Mouse (Mus musculus): ENCODE measurements around the gene Rxfp4. TPM values are rescaled to one million over a fixed set of nuclear protein-coding genes. Genes with fewer than 3 reads are reported as not detected.

Rxfp4 gene
- polyA plus RNA-seq, 1 experiment from 2014 or later, result not detected

GRCm38 (mm10) chr3:88685958-88686451 lies 33.1 kb upstream of the Rxfp4 start:
- H3K9me3 ChIP-seq (replicated peaks; ENCODE audit: control insufficient read depth, low read length), result no peaks in the 10 kb centered on the region; the same call in 1 of the 2 replicates
- peak; percentile 75 for DNase-seq (ENCODE audit: low spot score)
- H3K4me3 ChIP-seq (ENCODE audit: low read depth, low read length), result peak overlapping the region; percentile 88
- H3K9ac ChIP-seq (ENCODE audit: low read length), result peak overlapping the region; percentile 97
- H3K27me3 ChIP-seq (replicated peaks; ENCODE audit: control insufficient read depth, insufficient read depth, low read length), result no peaks in the 10 kb centered on the region
- peak; percentile 71 for ATAC-seq
- peaks cover 14% of the 10 kb centered on the region for H3K4me1 ChIP-seq (ENCODE audit: control insufficient read depth, insufficient read depth, low read length)
- peaks cover 35% of the 10 kb centered on the region for H3K36me3 ChIP-seq (ENCODE audit: control insufficient read depth, insufficient read depth, low read length)
- H3K4me2 ChIP-seq (ENCODE audit: low read length), result peak overlapping the region; percentile 89
- WGBS, result under 1% methylated on average over 44 of the region's 45 CpGs
- H3K27ac ChIP-seq (ENCODE audit: low read depth, low read length), result peak overlapping the region; percentile 96

DNA sequence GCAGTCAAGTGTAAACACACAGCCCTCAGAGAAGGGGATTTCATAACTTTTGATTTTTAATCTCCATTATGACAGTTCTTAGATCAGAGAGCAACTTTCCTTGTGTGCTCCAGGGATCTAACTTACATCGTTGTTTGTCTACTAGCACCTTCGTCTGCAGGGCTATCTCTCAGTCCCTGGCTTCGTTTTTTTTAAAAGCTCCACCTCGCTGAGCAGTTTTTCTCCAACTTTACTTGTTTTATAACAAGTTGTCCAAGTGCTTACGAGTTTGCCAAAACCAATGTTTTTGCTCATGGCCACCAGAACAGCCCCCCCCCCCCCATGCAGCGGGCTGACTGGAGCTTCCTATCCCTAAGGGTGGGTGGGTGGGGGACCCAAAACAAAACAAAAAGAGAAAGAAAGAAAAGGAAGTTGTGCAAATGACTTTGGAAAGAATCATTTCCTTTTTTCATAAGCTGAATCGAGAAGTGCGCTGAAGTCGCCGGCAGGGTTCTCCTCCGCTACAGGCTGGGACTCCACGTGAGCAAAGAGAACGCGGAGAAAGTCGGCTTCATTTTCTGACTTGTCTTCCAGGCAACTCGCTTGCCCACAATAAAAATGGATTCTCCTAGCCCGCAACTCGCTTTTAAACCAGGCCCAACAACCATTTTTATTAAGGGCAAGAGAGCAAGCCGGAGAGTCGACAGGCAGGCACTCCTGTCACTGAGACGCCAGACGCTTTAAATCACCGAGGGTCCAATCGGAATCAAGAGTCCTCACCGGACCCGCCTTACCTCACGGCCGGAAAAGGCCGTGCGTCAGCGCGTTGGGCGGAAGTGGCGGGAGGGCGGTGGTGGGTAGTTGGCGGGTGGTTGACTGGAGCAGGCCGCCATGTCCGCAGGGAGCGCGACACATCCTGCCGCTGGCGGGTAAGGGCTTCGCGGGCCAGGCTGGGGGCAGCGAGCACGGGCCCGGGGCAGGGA lies 32.3 kb upstream of the Rxfp4 start, which contains the start of gene Khdc4:
TSS of gene Khdc4 (plus strand) at position 824 of the 962 bp plus-strand sequence.
- under 1% methylated on average over 47 of the region's 47 CpGs for WGBS
- Histone ChIP-seq H3K4me3 (ENCODE audit: low read depth, low read length) (peak within 1 kb of the TSS; percentile 88), H3K4me2 (ENCODE audit: low read length) (peak within 1 kb of the TSS; percentile 89), H3K36me3 (ENCODE audit: control insufficient read depth, insufficient read depth, low read length) (peaks cover 27% of the 10 kb centered on the region), H3K27me3 (replicated peaks; ENCODE audit: control insufficient read depth, insufficient read depth, low read length) (no peaks in the 10 kb centered on the region), H3K9ac (ENCODE audit: low read length) (peak within 1 kb of the TSS; percentile 97), H3K9me3 (replicated peaks; ENCODE audit: control insufficient read depth, low read length) (no peaks in the 10 kb centered on the region; the same call in 1 of the 2 replicates), H3K27ac (ENCODE audit: low read depth, low read length) (peak within 1 kb of the TSS; percentile 96), H3K4me1 (ENCODE audit: control insufficient read depth, insufficient read depth, low read length) (peaks cover 14% of the 10 kb centered on the region)
- ATAC-seq, result peak; percentile 99
- DNase-seq (ENCODE audit: low spot score), result peak; percentile 100

- peak overlapping the region; percentile 60 for H3K4me2 ChIP-seq (ENCODE audit: low read length)
- peak overlapping the region; percentile 48; the same call in 1 of the 2 replicates for H3K9ac ChIP-seq (ENCODE audit: low read length)
- 61% methylated on average over 7 of the region's 8 CpGs for whole genome bisulfite sequencing
- peaks cover 14% of the 10 kb centered on the region for H3K4me1 ChIP-seq (ENCODE audit: control insufficient read depth, insufficient read depth, low read length)
- no peaks in the 10 kb centered on the region; the same call in 1 of the 2 replicates for H3K9me3 ChIP-seq (replicated peaks; ENCODE audit: control insufficient read depth, low read length)
- no peaks in the 10 kb centered on the region for H3K27me3 ChIP-seq (replicated peaks; ENCODE audit: control insufficient read depth, insufficient read depth, low read length)
- no peak for DNase-seq (ENCODE audit: low spot score)
- H3K27ac ChIP-seq (ENCODE audit: low read depth, low read length), result no peak overlapping the region
- peaks cover 19% of the 10 kb centered on the region for H3K36me3 ChIP-seq (ENCODE audit: control insufficient read depth, insufficient read depth, low read length)
- no peak for ATAC-seq
- H3K4me3 ChIP-seq (ENCODE audit: low read depth, low read length), result peak overlapping the region; percentile 88
Measured at GRCm38 (mm10) chr3:88684236-88684979, 31.5 kb upstream of the Rxfp4 start.

- Histone ChIP-seq H3K27me3 (replicated peaks; ENCODE audit: control insufficient read depth, insufficient read depth, low read length) (no peaks in the 10 kb centered on the region), H3K4me2 (ENCODE audit: low read length) (no peak overlapping the region), H3K4me3 (ENCODE audit: low read depth, low read length) (no peak overlapping the region), H3K9me3 (replicated peaks; ENCODE audit: control insufficient read depth, low read length) (no peaks in the 10 kb centered on the region; the same call in 1 of the 2 replicates), H3K36me3 (ENCODE audit: control insufficient read depth, insufficient read depth, low read length) (peaks cover 13% of the 10 kb centered on the region), H3K27ac (ENCODE audit: low read depth, low read length) (no peak overlapping the region), H3K9ac (ENCODE audit: low read length) (no peak overlapping the region), H3K4me1 (ENCODE audit: control insufficient read depth, insufficient read depth, low read length) (peaks cover 14% of the 10 kb centered on the region)
- ATAC-seq (no peak), DNase-seq (ENCODE audit: low spot score) (no peak)
- WGBS, result 91% methylated on average over 2 of the region's 2 CpGs
Measured at GRCm38 (mm10) chr3:88683814-88684213, 30.9 kb upstream of the Rxfp4 start.

GRCm38 (mm10) chr3:88677399-88677798 lies 24.5 kb upstream of the Rxfp4 start:
- ATAC-seq (peak; percentile 58), DNase-seq (ENCODE audit: low spot score) (peak; percentile 94)
- no peak overlapping the region for H3K27ac ChIP-seq (ENCODE audit: low read depth, low read length)
- no peaks in the 10 kb centered on the region for H3K36me3 ChIP-seq (ENCODE audit: control insufficient read depth, insufficient read depth, low read length)
- 0 out of 2 replicates have a peak overlapping the region, but pooled peaks have one; percentile 7 for H3K4me3 ChIP-seq (ENCODE audit: low read depth, low read length)
- H3K4me1 ChIP-seq (ENCODE audit: control insufficient read depth, insufficient read depth, low read length), result peaks cover 3% of the 10 kb centered on the region; the same call in 1 of the 2 replicates
- WGBS, result 11% methylated on average over 11 of the region's 11 CpGs
- peak overlapping the region; percentile 52 for H3K4me2 ChIP-seq (ENCODE audit: low read length)
- H3K9ac ChIP-seq (ENCODE audit: low read length), result peak overlapping the region; percentile 54
- H3K27me3 ChIP-seq (replicated peaks; ENCODE audit: control insufficient read depth, insufficient read depth, low read length), result no peaks in the 10 kb centered on the region
- no peaks in the 10 kb centered on the region; the same call in 1 of the 2 replicates for H3K9me3 ChIP-seq (replicated peaks; ENCODE audit: control insufficient read depth, low read length)

DNA sequence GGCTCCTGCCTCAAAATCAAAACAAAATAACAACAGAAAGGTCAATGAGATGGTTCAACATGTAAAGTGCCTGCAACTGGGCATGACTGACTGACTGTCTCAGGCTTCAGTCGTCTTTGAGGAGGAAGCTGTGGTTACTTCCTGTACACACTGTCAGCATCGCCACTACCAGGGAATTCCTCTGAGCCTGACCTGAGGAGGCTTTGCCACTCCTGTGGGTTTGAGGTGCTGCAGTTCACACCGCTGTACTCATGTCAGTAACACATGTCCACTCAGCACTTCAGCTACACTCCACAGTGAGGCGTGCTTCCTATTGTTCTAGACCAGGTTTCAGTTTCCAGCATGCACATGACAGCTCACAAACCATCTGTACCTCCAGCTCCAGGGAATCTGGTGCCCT lies 11.2 kb upstream of the Rxfp4 start:
- no peaks in the 10 kb centered on the region for H3K27me3 ChIP-seq (replicated peaks; ENCODE audit: control insufficient read depth, insufficient read depth, low read length)
- DNase-seq (ENCODE audit: low spot score) (no peak), ATAC-seq (no peak)
- H3K9me3 ChIP-seq (replicated peaks; ENCODE audit: control insufficient read depth, low read length), result no peaks in the 10 kb centered on the region; the same call in 1 of the 2 replicates
- H3K4me2 ChIP-seq (ENCODE audit: low read length), result no peak overlapping the region
- no peak overlapping the region for H3K4me3 ChIP-seq (ENCODE audit: low read depth, low read length)
- no peak overlapping the region for H3K9ac ChIP-seq (ENCODE audit: low read length)
- H3K27ac ChIP-seq (ENCODE audit: low read depth, low read length), result no peak overlapping the region
- H3K36me3 ChIP-seq (ENCODE audit: control insufficient read depth, insufficient read depth, low read length), result no peaks in the 10 kb centered on the region
- WGBS, result 91% methylated on average over 4 of the region's 4 CpGs
- H3K4me1 ChIP-seq (ENCODE audit: control insufficient read depth, insufficient read depth, low read length), result no peaks in the 10 kb centered on the region

GRCm38 (mm10) chr3:88659798-88660197 lies 6.9 kb upstream of the Rxfp4 start:
- H3K9me3 ChIP-seq (replicated peaks; ENCODE audit: control insufficient read depth, low read length), result no peaks in the 10 kb centered on the region; the same call in 1 of the 2 replicates
- H3K9ac ChIP-seq (ENCODE audit: low read length), result no peak overlapping the region
- DNase-seq (ENCODE audit: low spot score) (no peak), ATAC-seq (no peak)
- H3K4me2 ChIP-seq (ENCODE audit: low read length), result no peak overlapping the region
- no peak overlapping the region for H3K27ac ChIP-seq (ENCODE audit: low read depth, low read length)
- no peaks in the 10 kb centered on the region for H3K27me3 ChIP-seq (replicated peaks; ENCODE audit: control insufficient read depth, insufficient read depth, low read length)
- no peaks in the 10 kb centered on the region for H3K4me1 ChIP-seq (ENCODE audit: control insufficient read depth, insufficient read depth, low read length)
- no peak overlapping the region for H3K4me3 ChIP-seq (ENCODE audit: low read depth, low read length)
- 54% methylated on average over 6 of the region's 6 CpGs for WGBS
- no peaks in the 10 kb centered on the region for H3K36me3 ChIP-seq (ENCODE audit: control insufficient read depth, insufficient read depth, low read length)

GRCm38 (mm10) chr3:88658441-88659127 lies 5.6 kb upstream of the Rxfp4 start:
- no peak for DNase-seq (ENCODE audit: low spot score)
- Histone ChIP-seq H3K9me3 (replicated peaks; ENCODE audit: control insufficient read depth, low read length) (no peaks in the 10 kb centered on the region; the same call in 1 of the 2 replicates), H3K4me2 (ENCODE audit: low read length) (no peak overlapping the region), H3K4me3 (ENCODE audit: low read depth, low read length) (no peak overlapping the region), H3K27me3 (replicated peaks; ENCODE audit: control insufficient read depth, insufficient read depth, low read length) (no peaks in the 10 kb centered on the region), H3K9ac (ENCODE audit: low read length) (no peak overlapping the region), H3K36me3 (ENCODE audit: control insufficient read depth, insufficient read depth, low read length) (no peaks in the 10 kb centered on the region), H3K27ac (ENCODE audit: low read depth, low read length) (no peak overlapping the region), H3K4me1 (ENCODE audit: control insufficient read depth, insufficient read depth, low read length) (no peaks in the 10 kb centered on the region)
- no peak for ATAC-seq
- 75% methylated on average over 5 of the region's 5 CpGs for WGBS

Data from forebrain, embryonic 14.5 days (tissue).